Mouse (Mus musculus) ES-Bruce4 (cell line): Measurements from ENCODE around the gene 4930578G10Rik.

Source experiments
- CTCF ChIP-seq: IDR thresholded peaks from one replicate; pipeline ENCODE4 v1.8.1; 2011; ENCODE audit warnings: low read depth, low read length
- EP300 ChIP-seq: IDR thresholded peaks from 2 replicates; pipeline ENCODE4 v1.6.1; 2011; ENCODE audit warnings: low read depth, low read length; ENCODE audit not compliant: insufficient read depth
- POLR2A ChIP-seq: IDR thresholded peaks from one replicate; pipeline ENCODE4 v1.8.1; 2011; ENCODE audit warnings: low read length; ENCODE audit not compliant: insufficient read depth

- no peak for TF ChIP-seq POLR2A
- TF ChIP-seq CTCF, result no peak
- no peak for TF ChIP-seq EP300
Measured at GRCm38 (mm10) chr4:42868193-42868592, 132.8 kb downstream of the 4930578G10Rik start.
